Mouse (Mus musculus) T-helper 2 cell (primary cell): ENCODE measurements around the gene Il2.

ENCODE experiments used
- in situ Hi-C: fragments of 300-600 bp; cut with MboI, MseI; formaldehyde crosslinking; loops from one replicate; pipeline ENCODE4 v1.15.1; 2025; ENCODE audit warnings: high pct_unique_total_duplicates

Gene Il2

GRCm38 (mm10) chr3:37073211-37073610, 52.5 kb downstream of the Il2 start:
- in situ Hi-C loops = loop anchor here (5.0 kb wide), 1 partner anchor 129 kb away; no protein-coding TSS in a partner anchor
